1 mouse cellular context compared by ENCODE assay signal in genomic region chr1:74302229-74302628, GRCm38 (mm10).
TF ChIP-seq lines count a peak whose summit lies in the region.

No protein-coding gene starts in this region.

TF ChIP-seq in CH12.LX, 34 proteins besides CTCF, POLR2A, EP300 and RAD21:
- TF ChIP-seq E2F4 (IDR thresholded peaks at IDR 0.05; ENCODE audit: insufficient replicate concordance, low read depth, low read length) (no peak), JUND (conservative IDR thresholded peaks at IDR 0.05; ENCODE audit: low read depth, low read length) (no peak)
TF ChIP-seq in CH12.LX: peak in this region for 0.
